21 mouse cellular contexts compared by ENCODE assay signal in genomic region chr16:32783324-32784062, GRCm38 (mm10). TPM values are rescaled to one million over a fixed set of nuclear protein-coding genes. Genes with fewer than 3 reads are reported as not detected.
DNase-seq lines count a peak whose midpoint lies in the region; ATAC-seq and TF ChIP-seq lines count a peak whose summit lies in the region.
"Had no signal": no experiment of that assay in that cellular context is flagged by ENCODE, and none has a peak within 500 bp of the region (broad histone marks: within the 10 kb centered on the region; RNA-seq: fewer than 3 reads in every experiment).

No protein-coding gene starts in this region.

- no peak for TF ChIP-seq CTCF in lung, adult 2 months (IDR thresholded peaks at IDR 0.05; ENCODE audit: insufficient read depth, low read length)

- peaks cover 4% of the 10 kb centered on the region; the same call in 1 of the 2 replicates for H3K9me3 ChIP-seq in hindbrain, embryonic 10.5 days
- H3K9me3 ChIP-seq in hindbrain, embryonic 16.5 days (ENCODE audit: control insufficient read depth, low read length), result no peaks in the 10 kb centered on the region
- 0 out of 2 replicates have a peak, but pooled peaks cover under 1% of the 10 kb centered on the region for H3K9me3 ChIP-seq in lung, embryonic 16.5 days (ENCODE audit: control insufficient read depth, low read length)
- H3K9me3 ChIP-seq in hindbrain, embryonic 11.5 days (ENCODE audit: control insufficient read depth, low read length), result no peaks in the 10 kb centered on the region
- H3K9me3 ChIP-seq: limb, embryonic 15.5 days had no signal

- H3K27ac ChIP-seq in hindbrain, embryonic 10.5 days, result peak overlapping the region; percentile 31; the same call in 1 of the 2 replicates
- no peak overlapping the region for H3K27ac ChIP-seq in hindbrain, embryonic 16.5 days (ENCODE audit: low read depth, low read length)
- no peak overlapping the region for H3K27ac ChIP-seq in lung, embryonic 16.5 days (ENCODE audit: low read length)
- no peak overlapping the region for H3K27ac ChIP-seq in hindbrain, embryonic 11.5 days (ENCODE audit: low read depth, low read length)
- H3K27ac ChIP-seq: embryonic facial prominence, embryonic 12.5 days; gastrocnemius, adult 2 months; limb, embryonic 15.5 days had no signal

- H3K36me3 ChIP-seq in hindbrain, embryonic 10.5 days, result no peaks in the 10 kb centered on the region
- no peaks in the 10 kb centered on the region for H3K36me3 ChIP-seq in hindbrain, embryonic 16.5 days (ENCODE audit: control insufficient read depth, insufficient read depth, low read length)
- H3K36me3 ChIP-seq in lung, embryonic 16.5 days (ENCODE audit: control insufficient read depth, insufficient read depth, low read length), result no peaks in the 10 kb centered on the region
- H3K36me3 ChIP-seq in hindbrain, embryonic 11.5 days (ENCODE audit: control insufficient read depth, insufficient read depth, low read length), result no peaks in the 10 kb centered on the region
- H3K36me3 ChIP-seq: embryonic facial prominence, embryonic 12.5 days; limb, embryonic 15.5 days had no signal

- 60% methylated on average over 5 of the region's 5 CpGs for WGBS in hindbrain, embryonic 10.5 days
- WGBS in hindbrain, embryonic 16.5 days, result 34% methylated on average over 5 of the region's 5 CpGs
- WGBS in lung, embryonic 16.5 days, result 38% methylated on average over 5 of the region's 5 CpGs
- 42% methylated on average over 5 of the region's 5 CpGs for WGBS in lung, adult 2 months
- 62% methylated on average over 5 of the region's 5 CpGs for WGBS in hindbrain, embryonic 11.5 days

- no peak overlapping the region for H3K9ac ChIP-seq in hindbrain, embryonic 16.5 days (ENCODE audit: low read depth, low read length)
- H3K9ac ChIP-seq in lung, embryonic 16.5 days (ENCODE audit: low read length), result no peak overlapping the region
- no peak overlapping the region for H3K9ac ChIP-seq in hindbrain, embryonic 11.5 days (ENCODE audit: low read depth, low read length)
- H3K9ac ChIP-seq: embryonic facial prominence, embryonic 12.5 days; limb, embryonic 15.5 days had no signal

- no peak for ATAC-seq in hindbrain, embryonic 16.5 days
- peak; percentile 64 for ATAC-seq in lung, embryonic 16.5 days (ENCODE audit: low read depth)
- ATAC-seq in hindbrain, embryonic 11.5 days (ENCODE audit: low FRiP score), result no peak
- ATAC-seq: Patski had no signal

- no peak for DNase-seq in hindbrain, embryonic 10.5 days (ENCODE audit: low spot score)
- DNase-seq in lung, adult 2 months, result no peak
- DNase-seq in hindbrain, embryonic 11.5 days (ENCODE audit: low spot score), result peak; percentile 33
- DNase-seq in retina, embryonic 14.5 days (ENCODE audit: low spot score), result peak; percentile 41
- no peak for DNase-seq in heart, postnatal 4 days
- DNase-seq in urinary bladder, postnatal 14 days (ENCODE audit: low spot score), result no peak
- DNase-seq: B cell, adult 2 months; cerebellum, adult 11 months; cerebellum, postnatal 36 days; gastrocnemius, adult 2 months; heart, postnatal 14 days; kidney, adult 8-10 months; thymus, postnatal 36 days had no signal

- H3K4me2 ChIP-seq in hindbrain, embryonic 16.5 days (ENCODE audit: low read length), result no peak overlapping the region
- no peak overlapping the region for H3K4me2 ChIP-seq in lung, embryonic 16.5 days (ENCODE audit: low read depth, low read length)
- H3K4me2 ChIP-seq in hindbrain, embryonic 11.5 days (replicated peaks; ENCODE audit: low read depth, low read length), result no peak overlapping the region
- H3K4me2 ChIP-seq: embryonic facial prominence, embryonic 12.5 days; limb, embryonic 15.5 days had no signal

- no peak overlapping the region for H3K4me3 ChIP-seq in hindbrain, embryonic 10.5 days
- H3K4me3 ChIP-seq in hindbrain, embryonic 16.5 days (ENCODE audit: low read length), result no peak overlapping the region
- no peak overlapping the region for H3K4me3 ChIP-seq in lung, embryonic 16.5 days (ENCODE audit: low read length)
- H3K4me3 ChIP-seq in lung, adult 2 months (replicated peaks; ENCODE audit: extremely low read depth, low read depth, low read length), result no peak overlapping the region
- no peak overlapping the region for H3K4me3 ChIP-seq in hindbrain, embryonic 11.5 days (ENCODE audit: low read depth, low read length)
- H3K4me3 ChIP-seq: embryonic facial prominence, embryonic 12.5 days; gastrocnemius, adult 2 months; limb, embryonic 15.5 days; megakaryocyte, embryonic 14.5 days had no signal

- no peak for TF ChIP-seq POLR2A in lung, adult 2 months (IDR thresholded peaks at IDR 0.05; ENCODE audit: borderline replicate concordance, extremely low read depth, low read depth, low read length)

- H3K4me1 ChIP-seq in hindbrain, embryonic 10.5 days (replicated peaks), result peaks cover 25% of the 10 kb centered on the region
- H3K4me1 ChIP-seq in hindbrain, embryonic 16.5 days (ENCODE audit: control insufficient read depth, insufficient read depth, low read depth, low read length), result no peaks in the 10 kb centered on the region
- no peaks in the 10 kb centered on the region for H3K4me1 ChIP-seq in lung, embryonic 16.5 days (replicated peaks; ENCODE audit: control insufficient read depth, insufficient read depth, low read length)
- no peaks in the 10 kb centered on the region for H3K4me1 ChIP-seq in lung, adult 2 months (ENCODE audit: control insufficient read depth, insufficient read depth, low read length)
- no peaks in the 10 kb centered on the region for H3K4me1 ChIP-seq in hindbrain, embryonic 11.5 days (replicated peaks; ENCODE audit: control insufficient read depth, insufficient read depth, low read length)
- H3K4me1 ChIP-seq: embryonic facial prominence, embryonic 12.5 days; limb, embryonic 15.5 days; megakaryocyte, embryonic 14.5 days had no signal

- no peaks in the 10 kb centered on the region for H3K27me3 ChIP-seq in hindbrain, embryonic 10.5 days (ENCODE audit: insufficient read depth, poor library complexity, severe bottlenecking)
- H3K27me3 ChIP-seq in hindbrain, embryonic 16.5 days (replicated peaks; ENCODE audit: control insufficient read depth, insufficient read depth, low read length), result no peaks in the 10 kb centered on the region
- no peaks in the 10 kb centered on the region for H3K27me3 ChIP-seq in lung, embryonic 16.5 days (ENCODE audit: control insufficient read depth, insufficient read depth, low read depth, low read length)
- no peaks in the 10 kb centered on the region for H3K27me3 ChIP-seq in hindbrain, embryonic 11.5 days (ENCODE audit: control insufficient read depth, insufficient read depth, low read length)
- H3K27me3 ChIP-seq: embryonic facial prominence, embryonic 12.5 days; limb, embryonic 15.5 days; Patski had no signal

RNA-seq across cellular contexts. Expression of gene Muc20, which starts 13.7 kb away (rescaled TPM):
- polyA plus RNA-seq in hindbrain, embryonic 10.5 days (2016; fragmentation: Nextera tagmentation; extraction: Ambion mirVana), result 0.09 TPM in 1 of 2 replicates, not detected in the other
- polyA plus RNA-seq in hindbrain, embryonic 16.5 days (2015; fragmentation: Nextera tagmentation; extraction: Ambion mirVana), result not detected in 2 replicates
- polyA plus RNA-seq in lung, embryonic 16.5 days (2015; fragmentation: Nextera tagmentation; extraction: Ambion mirVana), result 0.11 and 0.34 TPM in 2 replicates
- 9.0 and 11.8 TPM in 2 replicates for polyA plus RNA-seq in lung, adult 2 months (2012; rRNA removed)
- not detected in 2 replicates for polyA plus RNA-seq in hindbrain, embryonic 11.5 days (2014; fragmentation: Nextera tagmentation; extraction: Ambion mirVana)
- under 1 TPM in 1 of 2 experiments, not detected in 1; 0.14 TPM for total RNA-seq in heart, postnatal 4 days (2021)
- total RNA-seq: layer of hippocampus, postnatal 14 days; left cerebral cortex, postnatal 14 days had no signal
- polyA plus RNA-seq: embryonic facial prominence, embryonic 12.5 days; limb, embryonic 15.5 days had no signal

RNA-seq across cellular contexts. Expression of gene Smbd1, which starts 26.8 kb away (rescaled TPM):
- polyA plus RNA-seq in hindbrain, embryonic 10.5 days (2016; fragmentation: Nextera tagmentation; extraction: Ambion mirVana), result not detected in 2 replicates
- not detected in 2 replicates for polyA plus RNA-seq in hindbrain, embryonic 16.5 days (2015; fragmentation: Nextera tagmentation; extraction: Ambion mirVana)
- polyA plus RNA-seq in lung, embryonic 16.5 days (2015; fragmentation: Nextera tagmentation; extraction: Ambion mirVana), result 0.31 and 0.55 TPM in 2 replicates
- 2.3 and 3.0 TPM in 2 replicates for polyA plus RNA-seq in lung, adult 2 months (2012; rRNA removed)
- not detected in 2 replicates for polyA plus RNA-seq in hindbrain, embryonic 11.5 days (2014; fragmentation: Nextera tagmentation; extraction: Ambion mirVana)
- not detected for total RNA-seq in heart, postnatal 4 days (2021)
- total RNA-seq: gastrocnemius, adult 2 months; heart, postnatal 14 days; layer of hippocampus, postnatal 14 days; left cerebral cortex, postnatal 14 days had no signal
- polyA plus RNA-seq: embryonic facial prominence, embryonic 12.5 days; limb, embryonic 15.5 days; Patski had no signal

RNA-seq across cellular contexts. Expression of gene Muc4, which starts 47.8 kb away (rescaled TPM):
- polyA plus RNA-seq in hindbrain, embryonic 10.5 days (2016; fragmentation: Nextera tagmentation; extraction: Ambion mirVana), result 0.56 and 0.63 TPM in 2 replicates
- not detected in 2 replicates for polyA plus RNA-seq in hindbrain, embryonic 16.5 days (2015; fragmentation: Nextera tagmentation; extraction: Ambion mirVana)
- 1.6 and 3.4 TPM in 2 replicates for polyA plus RNA-seq in lung, embryonic 16.5 days (2015; fragmentation: Nextera tagmentation; extraction: Ambion mirVana)
- polyA plus RNA-seq in lung, adult 2 months (2012; rRNA removed), result 17.3 and 18.9 TPM in 2 replicates
- polyA plus RNA-seq in hindbrain, embryonic 11.5 days (2014; fragmentation: Nextera tagmentation; extraction: Ambion mirVana), result 0.11 and 0.22 TPM in 2 replicates
- total RNA-seq in heart, postnatal 4 days (2021), result not detected
- total RNA-seq: layer of hippocampus, postnatal 14 days; left cerebral cortex, postnatal 14 days had no signal
- polyA plus RNA-seq: limb, embryonic 15.5 days; Patski had no signal

Comparison
In these comparisons a context has a peak if more than half of its experiments do, and no peak if none do; other contexts are left out.
1. DNase-seq: peak in hindbrain, embryonic 11.5 days (single experiment) and retina, embryonic 14.5 days (single experiment); none in hindbrain, embryonic 10.5 days (single experiment), lung, adult 2 months (single experiment), heart, postnatal 4 days (single experiment) and urinary bladder, postnatal 14 days (single experiment).